Mouse (Mus musculus) 3134 (cell line): ENCODE data around the gene C5ar2.
"Not testable (repeated sequence)": the region's sequence is repeated elsewhere in the genome, so short reads cannot be mapped to it uniquely, and the experiment has no call there.

Experiments used
- DNase-seq: peaks from one replicate; pipeline ENCODE4 v3.0.0-alpha.2; 2011; ENCODE audit warnings: low spot score; ENCODE audit not compliant: insufficient read length; ENCODE audit errors: extremely low read depth

C5ar2 gene

DNA sequence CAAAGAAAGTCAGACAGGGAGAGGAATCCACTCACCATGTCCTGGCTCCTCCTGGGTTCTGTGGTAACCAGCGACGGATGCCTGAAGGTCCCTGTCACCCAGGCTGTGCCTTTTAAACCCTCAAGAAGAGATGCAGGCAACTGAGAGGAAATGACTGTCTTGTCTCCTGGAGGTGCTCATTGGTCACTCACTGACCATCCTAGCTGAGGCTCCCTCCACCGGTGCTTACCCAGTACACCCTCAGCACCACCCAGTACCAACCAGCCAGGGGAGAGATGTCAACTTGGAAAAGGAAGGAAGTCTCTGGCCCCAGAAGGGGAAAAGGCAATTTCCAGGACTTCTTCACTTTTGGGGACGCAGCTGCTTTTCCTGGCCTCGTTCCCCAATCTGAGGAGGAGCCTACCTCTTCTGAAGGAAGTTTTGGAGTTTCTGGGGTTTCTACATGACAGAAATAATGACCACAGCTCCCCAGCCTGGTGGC, 15.2 kb upstream of the C5ar2 start, which contains the start of gene C5ar1:
TSS of gene C5ar1 (minus strand) at position 431 of the 481 bp plus-strand sequence.
- DNase-seq = no peak

DNA sequence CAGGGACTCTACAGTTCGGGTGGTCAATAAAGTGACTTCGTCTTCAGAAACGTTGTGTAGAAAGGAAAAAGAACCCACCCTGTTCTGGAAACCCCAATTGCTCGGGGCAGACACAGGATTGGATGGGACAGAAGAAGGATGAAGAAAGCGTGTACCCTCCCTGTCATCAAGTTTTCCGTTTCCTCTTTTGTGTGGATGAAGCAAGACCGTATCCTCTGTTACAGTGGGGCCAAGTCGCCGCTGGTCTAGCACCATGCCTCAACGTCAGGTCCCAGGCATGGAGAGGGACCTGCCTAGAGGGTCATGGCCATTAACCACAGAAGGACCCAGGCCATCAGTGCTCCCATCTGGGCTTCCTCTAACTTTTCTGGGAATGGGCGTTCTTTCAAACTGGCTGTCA, 13.9 kb upstream of the C5ar2 start:
- DNase-seq = no peak

DNA sequence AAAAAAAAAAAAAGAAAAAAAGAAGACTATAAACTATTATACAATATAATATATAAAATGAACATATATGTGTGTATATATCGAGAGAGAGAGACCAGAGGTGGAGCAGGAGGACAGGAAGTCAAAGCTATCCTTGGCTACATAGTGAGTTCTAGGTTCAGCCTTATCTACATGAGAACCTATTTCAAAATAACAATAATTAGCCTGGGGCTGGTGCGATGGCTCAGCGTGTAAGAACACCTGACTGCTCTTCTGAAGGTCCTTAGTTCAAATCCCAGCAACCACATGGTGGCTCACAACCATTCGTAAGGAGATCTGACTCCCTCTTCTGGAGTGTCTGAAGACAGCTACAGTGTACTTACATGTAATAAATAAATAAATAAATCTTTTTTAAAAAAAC, 12.0 kb upstream of the C5ar2 start:
- not testable (repeated sequence) for DNase-seq

DNA sequence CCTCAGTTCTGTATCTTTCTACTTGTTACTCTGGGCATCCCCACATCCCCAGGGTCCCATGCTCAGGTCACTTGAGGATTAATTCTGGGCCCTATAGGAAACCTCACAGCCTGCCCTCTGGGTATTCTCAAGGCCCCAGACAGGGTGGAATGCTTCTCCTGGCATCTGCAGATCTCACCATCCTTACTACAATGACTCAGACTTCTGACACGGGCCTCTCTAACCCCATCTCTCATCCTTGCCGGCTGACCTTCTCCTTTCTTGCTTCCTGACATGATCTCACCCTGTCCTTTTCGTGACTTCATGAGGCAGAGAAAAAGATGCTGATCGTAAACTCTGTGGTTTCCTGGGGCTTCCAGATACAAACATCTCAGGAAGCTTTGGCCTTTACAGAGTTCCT, 10.2 kb upstream of the C5ar2 start:
- DNase-seq = peak; percentile 31

DNA sequence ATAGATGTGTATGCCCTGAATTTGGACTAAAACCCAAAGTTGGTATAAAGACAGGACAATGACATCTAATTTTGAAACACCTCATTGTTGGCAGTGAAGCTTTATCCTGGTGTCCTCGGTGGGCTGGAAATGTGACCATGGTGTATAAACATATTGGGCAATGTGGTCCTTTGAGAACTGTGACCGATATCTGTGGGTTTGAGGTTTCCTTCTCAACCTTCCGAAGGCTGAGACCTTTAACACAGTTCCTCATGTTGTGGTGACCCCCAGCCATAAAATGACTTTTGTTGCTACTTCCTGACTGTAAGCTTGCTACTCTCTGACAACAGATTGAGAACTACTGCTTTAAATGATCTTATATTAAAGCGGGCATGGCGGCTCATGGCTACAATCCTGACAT, 6.7 kb upstream of the C5ar2 start:
- DNase-seq = no peak

DNA sequence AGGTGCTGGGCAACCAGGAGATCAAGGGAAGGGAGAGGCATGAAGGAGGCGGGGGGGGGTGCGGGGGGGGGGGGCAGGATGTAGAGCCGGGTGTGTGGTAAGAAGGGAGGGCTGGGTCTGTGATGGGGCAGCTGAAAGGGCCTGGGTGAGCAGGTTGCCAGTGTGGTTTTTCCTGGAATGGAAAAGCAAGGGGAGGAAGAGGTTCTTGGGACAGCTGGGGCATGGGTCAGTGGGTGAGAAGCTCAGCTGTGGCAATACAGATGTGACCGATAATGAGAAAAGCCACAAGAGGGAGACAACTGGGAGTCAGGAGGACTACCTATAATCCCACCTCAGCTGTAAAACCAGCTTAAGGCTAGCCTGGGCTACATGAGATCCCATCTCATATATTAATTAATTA, 2.0 kb upstream of the C5ar2 start:
- no peak for DNase-seq

DNA sequence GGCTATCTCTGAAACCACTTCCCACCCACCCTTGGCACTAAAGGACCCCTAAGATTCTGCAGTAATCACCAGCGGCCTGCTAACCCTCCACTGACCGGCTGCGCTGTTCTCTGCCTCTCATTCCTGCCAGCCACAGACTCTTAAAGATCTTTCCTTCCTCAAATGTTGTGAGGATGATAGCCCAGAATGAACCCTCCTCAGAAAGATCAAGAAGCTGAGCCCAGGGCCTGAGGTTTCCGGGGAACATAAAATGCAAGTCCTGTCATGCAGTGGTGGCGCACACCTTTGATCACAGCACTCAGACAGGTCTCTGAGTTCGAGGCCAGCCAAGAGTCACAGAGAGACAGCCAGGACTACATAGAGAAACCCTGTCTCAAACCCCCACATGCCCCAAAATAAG, 1.8 kb downstream of the C5ar2 start:
- DNase-seq = no peak

DNA sequence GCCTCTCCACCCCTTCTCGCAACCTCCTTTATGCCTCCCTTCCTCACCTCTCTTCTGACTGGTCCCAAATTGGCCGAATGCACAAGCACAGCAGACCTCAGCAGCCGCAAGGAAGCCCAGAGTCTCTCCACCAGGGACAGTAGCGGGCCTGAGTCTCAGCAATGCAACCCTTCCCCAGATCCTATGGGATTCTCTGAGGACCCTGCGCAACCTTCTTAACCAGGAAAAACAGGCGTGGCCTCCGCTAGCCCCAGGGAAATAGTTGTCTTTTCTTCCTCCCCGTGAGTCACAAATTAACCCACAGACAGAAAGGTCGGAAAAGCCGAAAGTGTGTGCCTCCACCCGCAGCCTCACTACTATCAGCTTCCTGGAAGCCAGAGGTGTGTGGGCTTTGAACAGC, 2.2 kb downstream of the C5ar2 start:
- peak; percentile 39 for DNase-seq

DNA sequence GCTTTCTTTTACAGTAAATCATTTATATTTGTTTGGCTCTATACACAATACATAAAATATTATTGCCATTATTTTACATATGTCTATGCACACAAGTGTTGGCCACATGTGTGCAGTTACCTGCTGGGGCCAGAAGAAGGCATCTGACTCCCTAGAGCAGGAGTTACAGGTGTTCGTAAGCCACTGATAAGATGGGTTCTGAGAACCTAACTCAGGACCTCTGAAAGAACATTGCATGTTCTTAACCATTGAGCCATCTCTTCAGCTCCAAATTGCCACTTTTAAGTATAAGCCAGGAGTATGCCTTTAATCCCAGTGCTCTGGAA, 3.0 kb downstream of the C5ar2 start:
- no peak for DNase-seq

DNA sequence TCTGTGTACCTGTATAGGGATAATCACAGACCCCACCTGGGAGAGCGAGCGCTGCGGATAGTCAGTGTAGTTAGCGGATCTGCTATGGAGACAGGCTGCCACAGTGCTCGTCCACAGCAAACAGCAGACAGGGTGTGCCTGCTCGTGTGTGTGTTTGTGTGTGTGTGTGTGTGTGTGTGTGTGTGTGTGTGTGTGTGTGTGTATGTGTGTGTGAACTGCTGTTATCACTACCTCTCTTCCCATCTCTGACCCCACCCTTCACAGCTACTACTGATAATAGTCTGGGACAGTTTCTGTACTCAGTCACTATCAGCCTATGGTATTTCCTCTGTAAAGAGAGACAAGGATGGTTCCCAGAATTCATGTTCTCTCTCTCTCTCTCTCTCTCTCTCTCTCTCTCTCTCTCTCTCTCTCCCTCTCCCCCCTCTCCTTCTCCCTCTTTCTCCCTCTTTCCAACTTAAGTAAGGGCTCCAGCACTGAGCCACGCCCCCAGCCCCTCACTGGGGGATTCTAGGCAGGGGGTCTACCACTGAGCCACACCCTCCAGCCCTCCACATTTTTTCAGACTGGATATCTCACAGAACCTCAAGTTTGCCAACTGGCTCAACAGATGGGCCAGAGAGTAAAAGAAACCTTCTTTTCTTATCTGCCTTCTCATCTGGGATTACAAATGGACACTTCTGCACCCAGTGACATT, 3.5 kb downstream of the C5ar2 start:
- DNase-seq = no peak

DNA sequence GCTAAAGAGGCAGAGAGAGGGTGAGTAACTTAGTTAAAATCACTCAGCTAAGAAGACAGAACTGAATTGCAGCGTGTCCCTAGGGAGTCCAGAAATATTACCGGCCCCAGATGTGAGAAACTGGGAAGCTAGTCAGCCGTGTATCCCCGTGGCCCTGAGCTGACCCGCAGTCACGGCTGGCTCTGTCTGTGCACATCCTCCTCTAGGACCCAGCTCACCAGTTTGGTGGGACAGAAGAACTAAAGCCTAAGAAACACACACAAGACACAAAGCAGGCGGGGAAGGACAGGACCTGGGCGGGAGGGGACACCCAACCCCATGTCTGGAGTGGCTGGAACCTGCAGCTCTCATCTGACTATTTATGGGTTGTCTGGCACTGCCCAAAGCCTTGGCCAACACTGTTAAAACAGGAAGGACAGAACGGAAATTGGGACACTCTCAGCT, 4.4 kb downstream of the C5ar2 start:
- peak; percentile 48 for DNase-seq

DNA sequence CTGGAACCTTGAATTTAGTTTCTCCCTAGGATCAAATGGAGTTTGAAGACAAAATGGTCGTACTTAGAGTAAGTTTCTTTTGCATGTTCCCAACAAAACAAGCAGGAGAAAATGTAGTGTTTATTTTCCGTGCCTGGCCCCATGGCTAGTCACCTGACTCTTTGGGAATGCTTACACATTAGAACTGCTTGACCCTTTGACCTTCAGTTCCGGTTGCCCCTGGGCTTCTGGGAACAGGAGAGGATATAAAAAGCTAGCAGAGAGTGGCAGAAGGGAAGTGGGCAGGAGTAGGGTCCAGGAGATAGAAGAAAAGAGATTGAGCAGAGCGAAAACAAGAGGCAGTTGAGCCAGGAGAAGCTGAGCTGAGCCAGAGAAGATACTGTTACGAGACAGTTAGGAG, 14.1 kb downstream of the C5ar2 start:
- DNase-seq = no peak

DNA sequence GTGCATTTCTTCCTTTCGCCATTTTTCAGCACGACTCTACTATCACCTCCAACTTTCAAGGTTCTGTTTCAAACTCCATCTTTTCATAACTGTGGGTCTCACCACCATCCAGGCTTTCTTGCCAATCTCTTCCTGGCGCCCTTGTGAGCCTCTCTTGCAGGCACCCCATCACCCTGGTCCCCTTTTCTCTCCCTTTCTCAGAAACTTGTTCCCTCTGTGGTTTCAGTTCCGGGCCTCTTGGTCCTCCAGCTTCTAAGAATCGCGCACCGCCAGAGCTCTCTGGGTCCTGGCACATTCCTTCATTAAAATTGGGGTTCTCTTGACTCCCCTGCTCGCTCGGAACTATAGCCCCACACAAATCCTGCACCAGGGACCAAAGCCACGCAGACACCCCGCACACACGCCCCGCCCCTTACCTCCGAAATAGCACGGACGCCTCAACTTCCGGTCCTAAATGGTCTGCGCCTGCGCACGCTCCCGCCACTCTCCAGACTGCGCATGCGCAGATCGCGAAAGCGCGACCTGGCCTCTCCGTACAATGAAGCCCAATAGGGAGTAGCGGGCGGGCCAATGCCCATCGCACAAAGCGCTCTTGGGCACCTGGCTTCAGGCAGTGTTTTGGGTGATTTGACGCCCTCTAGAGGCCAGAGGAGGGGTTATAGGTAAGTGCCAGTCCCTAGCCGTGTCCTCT, 22.2 kb downstream of the C5ar2 start, which contains the start of gene Dhx34:
TSS of gene Dhx34 (minus strand) at position 456 of the 691 bp plus-strand sequence.
- DNase-seq = peak; percentile 99

DNA sequence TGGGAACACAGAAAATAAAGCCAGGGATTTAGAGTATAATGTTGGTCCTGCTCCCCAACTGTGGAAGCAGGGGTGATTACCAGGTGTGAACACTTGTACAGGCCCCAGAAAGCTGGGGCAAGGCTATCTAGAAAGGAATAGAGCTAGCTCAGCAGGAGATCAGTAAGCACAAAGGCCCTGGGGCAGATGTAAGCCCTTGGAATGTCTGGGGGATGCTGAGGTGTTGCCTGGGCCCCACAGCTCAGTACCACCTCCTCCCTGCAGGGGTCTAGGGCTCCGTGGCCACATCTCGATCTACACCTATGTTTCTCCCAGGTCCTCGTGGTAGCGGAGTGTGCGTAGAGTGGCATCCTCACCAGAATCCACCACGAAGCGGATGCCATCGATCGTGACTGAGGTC, 30.0 kb downstream of the C5ar2 start:
- DNase-seq = no peak

DNA sequence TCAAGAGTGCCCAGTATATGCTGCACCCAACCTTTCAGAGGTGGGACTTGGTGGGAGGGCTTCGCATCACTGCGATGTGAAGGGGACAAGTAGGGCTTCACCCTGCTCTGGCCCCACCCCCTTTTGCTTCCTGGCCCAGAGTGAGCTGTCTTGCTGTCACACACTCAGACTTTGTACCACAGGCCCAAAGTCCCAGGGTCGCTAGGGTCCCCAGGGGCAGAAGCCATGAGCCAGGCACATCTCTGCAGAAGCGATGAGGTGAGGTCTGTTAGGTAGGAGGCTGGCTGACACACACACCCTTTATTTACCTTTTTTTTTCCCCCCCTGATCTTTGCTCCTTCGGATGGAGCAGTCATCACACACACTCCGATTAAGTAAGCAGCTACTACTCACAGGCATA, 30.8 kb downstream of the C5ar2 start:
- no peak for DNase-seq

DNA sequence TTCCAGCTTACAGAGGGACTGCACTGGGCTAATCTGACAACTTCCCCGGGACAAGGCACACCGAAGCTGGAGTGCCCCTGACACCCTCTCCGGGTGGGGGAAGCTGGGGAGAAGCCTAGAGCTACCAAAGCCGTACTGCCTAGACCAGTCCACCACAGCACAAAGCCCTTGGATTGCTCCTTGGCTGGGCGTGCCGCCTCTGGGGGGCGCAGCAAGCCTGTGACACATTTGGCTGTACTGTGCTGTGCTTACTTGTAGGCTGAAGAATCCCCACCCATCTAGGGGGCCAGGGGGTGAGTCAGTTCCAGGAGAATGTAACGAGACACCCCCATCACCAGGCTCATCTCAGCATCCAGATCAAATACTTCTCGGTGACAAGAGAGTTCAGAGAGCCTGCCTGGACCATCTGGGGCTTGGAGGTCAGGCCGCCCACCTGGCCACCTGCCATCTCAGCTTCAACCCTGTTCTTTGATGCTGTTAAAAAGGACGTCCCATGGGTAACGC, 33.0 kb downstream of the C5ar2 start:
- DNase-seq = peak; percentile 42

DNA sequence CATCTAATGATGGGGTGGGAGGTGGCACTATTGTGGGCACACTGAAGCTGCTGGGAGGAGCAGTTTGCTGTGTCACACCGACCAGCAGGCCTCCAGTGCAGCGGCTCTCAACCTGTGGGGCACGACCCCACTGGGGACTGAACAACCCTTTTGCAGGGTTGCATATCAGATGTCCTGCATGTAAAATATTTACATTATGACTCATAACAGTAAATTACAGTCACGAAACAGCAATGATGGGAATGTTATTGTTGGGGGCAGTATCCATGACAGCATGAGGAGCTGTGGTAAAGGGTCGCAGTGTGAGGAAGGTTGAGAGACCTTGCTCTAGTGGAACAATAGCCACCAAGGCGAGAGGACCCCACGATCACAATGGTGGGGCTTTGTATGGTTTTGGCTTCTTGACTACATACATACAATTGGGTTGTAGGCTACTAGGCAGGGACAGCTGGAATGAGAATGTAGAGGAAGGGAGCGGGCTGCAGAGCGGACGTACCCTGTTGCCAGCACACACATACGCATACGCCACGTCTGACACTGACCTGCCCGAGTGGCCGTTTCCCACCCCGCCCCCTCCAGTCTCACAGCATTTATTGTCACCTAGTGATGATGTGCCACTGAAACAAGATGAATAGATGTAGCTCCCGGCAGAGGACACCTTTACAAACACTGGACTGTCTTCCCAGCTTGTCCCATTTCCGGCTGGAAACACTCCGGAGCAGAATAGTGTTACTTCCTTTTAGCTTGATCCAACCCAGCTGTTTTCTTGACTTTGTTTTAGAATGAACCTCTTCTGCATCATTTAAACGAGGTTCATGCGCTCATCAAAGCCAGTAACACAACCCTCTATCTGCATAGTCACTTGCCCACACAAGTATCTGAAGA, 34.9 kb downstream of the C5ar2 start:
- DNase-seq = peak; percentile 68

DNA sequence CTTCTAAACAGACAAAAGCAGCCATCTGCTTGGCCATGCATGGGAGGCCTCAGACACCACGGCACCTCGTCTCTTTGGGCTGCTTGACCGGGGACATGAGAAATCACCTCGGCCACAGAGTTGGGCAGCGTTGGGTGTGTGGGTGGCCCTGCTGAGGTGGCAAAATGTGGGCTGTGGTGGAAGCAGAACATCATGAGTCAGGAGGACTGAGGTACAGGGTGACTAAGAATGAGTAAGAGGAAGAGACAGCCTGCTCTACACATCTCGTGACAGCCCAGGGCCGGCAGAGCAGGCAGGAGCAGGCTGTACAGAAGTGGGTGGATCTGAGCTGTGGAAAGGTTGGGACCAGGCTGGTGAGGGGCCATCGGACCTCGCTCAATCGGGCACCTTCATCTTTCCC, 36.5 kb downstream of the C5ar2 start:
- peak; percentile 88 for DNase-seq

DNA sequence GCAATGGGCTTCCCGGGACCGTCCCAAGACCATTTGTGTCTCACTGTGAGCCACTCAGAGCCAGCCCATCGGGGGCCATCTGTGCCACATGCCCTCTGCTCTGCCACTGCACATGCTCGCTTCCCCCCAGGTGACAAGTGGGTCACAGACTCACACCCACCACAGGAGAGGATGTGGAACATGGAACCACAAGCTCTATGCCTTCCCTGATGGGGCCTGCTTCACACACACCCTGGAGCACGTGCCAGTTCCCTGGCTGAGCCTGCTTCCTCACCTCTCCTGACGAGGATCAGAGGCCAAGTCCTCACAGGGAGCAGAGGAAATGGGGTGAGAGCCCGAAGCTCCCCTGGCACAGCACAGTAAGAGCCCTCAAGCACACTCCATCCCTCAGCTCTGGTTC, 36.9 kb downstream of the C5ar2 start:
- DNase-seq = no peak

DNA sequence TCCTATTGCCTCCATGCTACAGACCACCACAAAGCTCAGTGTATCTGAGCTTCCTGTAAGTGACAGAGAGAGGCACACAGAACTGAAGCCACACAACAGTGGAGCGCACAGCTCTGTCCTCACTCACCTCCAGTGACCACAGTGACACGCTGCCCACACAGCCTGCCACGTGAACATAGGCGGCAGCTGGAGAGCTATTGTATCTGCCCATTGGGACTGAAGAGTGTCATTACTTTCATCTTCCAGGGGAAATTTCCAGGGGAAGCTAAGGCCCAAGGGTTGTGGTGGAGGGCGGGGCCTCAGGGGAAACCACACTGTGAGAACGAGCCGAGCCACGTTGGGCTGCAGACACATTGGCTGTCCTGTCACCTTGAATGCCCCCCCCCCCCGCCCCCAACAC, 39.2 kb downstream of the C5ar2 start:
- no peak for DNase-seq

DNA sequence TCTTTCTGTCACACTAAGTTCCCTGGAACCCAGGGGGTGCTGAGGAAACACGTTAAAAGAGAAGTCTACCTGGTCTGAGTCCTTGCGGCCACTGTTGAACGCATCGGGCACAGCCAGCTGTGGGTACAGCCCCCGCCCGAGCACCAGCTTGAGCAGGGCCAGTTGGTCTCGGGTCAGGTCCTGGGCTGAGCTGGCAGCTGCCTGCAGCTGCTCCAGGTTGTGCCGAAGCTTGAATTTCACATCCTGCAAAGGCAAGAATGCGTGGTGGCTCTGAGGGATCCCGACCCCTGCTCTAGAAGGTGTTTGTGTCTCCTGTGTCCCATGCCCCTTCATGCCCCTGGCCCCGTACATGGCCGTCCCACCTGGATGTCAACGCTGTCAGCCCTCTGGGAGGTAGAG, 40.5 kb downstream of the C5ar2 start:
- no peak for DNase-seq
